Mouse (Mus musculus) C2C12 (cell line): ENCODE data around the gene Hspa12a. TPM values are rescaled to one million over a fixed set of nuclear protein-coding genes. Genes with fewer than 3 reads are reported as not detected.

ENCODE experiments used
- H3K27me3 ChIP-seq: one replicate; pipeline ENCODE4 v1.6.1; 2011; ENCODE audit not compliant: control insufficient read depth, insufficient read depth, insufficient read length
- H3K36me3 ChIP-seq: one replicate; pipeline ENCODE4 v1.6.1; 2011; ENCODE audit not compliant: control insufficient read depth, insufficient read depth
- H3K4me3 ChIP-seq: one replicate; pipeline ENCODE4 v1.5.1; 2011; ENCODE audit warnings: mild to moderate bottlenecking, control low read depth; ENCODE audit not compliant: poor library complexity, insufficient read depth, severe bottlenecking
- H3K79me2 ChIP-seq: one replicate; pipeline ENCODE4 v1.6.1; 2011; ENCODE audit not compliant: control insufficient read depth, insufficient read depth
- H3K79me3 ChIP-seq: one replicate; pipeline ENCODE4 v1.6.1; 2011; ENCODE audit warnings: low read depth, control low read depth
- H3ac ChIP-seq: one replicate; pipeline ENCODE3; 2011; ENCODE audit warnings: low read depth; ENCODE audit not compliant: control insufficient read depth, insufficient read length
- CEBPB ChIP-seq: IDR thresholded peaks from one replicate; pipeline ENCODE4 v1.6.1; 2011; ENCODE audit warnings: low read depth, mild to moderate bottlenecking, control low read depth, moderate library complexity
- CTCF ChIP-seq: IDR thresholded peaks from one replicate; pipeline ENCODE4 v1.5.1; 2011; ENCODE audit not compliant: control insufficient read depth, insufficient read depth, insufficient read length
- FOSL1 ChIP-seq: IDR thresholded peaks from one replicate; pipeline ENCODE4 v1.8.0; 2011; ENCODE audit warnings: mild to moderate bottlenecking, low read length; ENCODE audit not compliant: poor library complexity, insufficient read depth, severe bottlenecking
- MAX ChIP-seq: IDR thresholded peaks from one replicate; pipeline ENCODE4 v1.6.1; 2011; ENCODE audit warnings: mild to moderate bottlenecking, control low read depth
- MYOD1 ChIP-seq: IDR thresholded peaks from one replicate; pipeline ENCODE4 v1.6.1; 2011; ENCODE audit warnings: low read depth; ENCODE audit not compliant: control insufficient read depth, insufficient read length
- MYOG ChIP-seq: IDR thresholded peaks from one replicate; pipeline ENCODE4 v1.6.1; 2011; ENCODE audit not compliant: control insufficient read depth, insufficient read length; ENCODE audit errors: extremely low read depth
- USF1 ChIP-seq: IDR thresholded peaks from one replicate; pipeline ENCODE4 v1.6.1; 2011; ENCODE audit warnings: low read depth, mild to moderate bottlenecking, control low read depth, moderate library complexity
- polyA plus RNA-seq: library from polyadenylated mRNA; unstranded; fragments of >200 nt; fragmentation: generic; extraction: Trizol; gene quantifications from one replicate; pipeline ENCODE4 v1.2.1, GENCODE M21; 2012; ENCODE audit warnings: missing spikeins

Hspa12a gene
- polyA plus RNA-seq, 1 experiment, result 14.8 TPM

GRCm38 (mm10) chr19:58805191-58805779 lies 138.2 kb downstream of the Hspa12a start:
- H3K36me3 ChIP-seq, result peaks cover 18% of the 10 kb centered on the region
- H3ac ChIP-seq, result no peak overlapping the region
- no peaks in the 10 kb centered on the region for H3K79me2 ChIP-seq
- H3K27me3 ChIP-seq, result no peaks in the 10 kb centered on the region
- no peak overlapping the region for H3K4me3 ChIP-seq
- H3K79me3 ChIP-seq, result no peaks in the 10 kb centered on the region
- TF ChIP-seq MAX, result no peak
- TF ChIP-seq CTCF, result no peak
- TF ChIP-seq MYOD1, result no peak
- no peak for TF ChIP-seq MYOG
- TF ChIP-seq USF1, result no peak
- TF ChIP-seq FOSL1, result no peak
- no peak for TF ChIP-seq CEBPB

- no peaks in the 10 kb centered on the region for H3K27me3 ChIP-seq
- TF ChIP-seq MAX, result no peak
- no peak for TF ChIP-seq CTCF
- no peak for TF ChIP-seq MYOD1
- no peak for TF ChIP-seq MYOG
- TF ChIP-seq USF1, result no peak
- no peak for TF ChIP-seq FOSL1
- no peak for TF ChIP-seq CEBPB
- no peaks in the 10 kb centered on the region for H3K79me2 ChIP-seq
These were observed 148.3 kb downstream of the Hspa12a start for GRCm38 (mm10) chr19:58795114-58795669.

DNA sequence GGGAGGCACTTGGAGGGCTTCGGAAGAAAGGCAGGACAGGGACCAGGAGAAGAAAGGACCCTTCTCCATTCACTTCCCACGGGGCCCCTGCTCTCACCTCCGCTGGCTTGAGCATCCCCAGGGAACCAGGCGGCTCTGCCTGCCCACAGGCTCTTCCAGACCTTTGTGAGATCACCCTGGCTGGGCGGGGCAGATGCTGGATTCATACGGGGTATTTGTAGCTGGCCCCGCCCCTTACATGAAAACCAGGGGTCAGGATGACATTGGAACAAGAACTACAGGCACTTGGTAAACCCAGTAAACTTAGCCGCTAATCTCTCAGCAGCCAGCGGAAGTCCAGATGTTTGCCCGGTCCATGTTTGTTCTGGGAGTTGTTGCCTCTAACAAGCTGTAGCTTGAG lies 149.2 kb downstream of the Hspa12a start, which contains the start of gene 1700019N19Rik:
1700019N19Rik (minus strand) TSS at position 178 of the 400 bp plus-strand sequence.
- no peaks in the 10 kb centered on the region for H3K79me3 ChIP-seq
- no peaks in the 10 kb centered on the region for H3K27me3 ChIP-seq
- H3K4me3 ChIP-seq, result no peak within 1 kb of the TSS
- no peak for TF ChIP-seq MAX
- no peak for TF ChIP-seq MYOG
- TF ChIP-seq CTCF, result no peak
- no peak for TF ChIP-seq FOSL1
- TF ChIP-seq MYOD1, result no peak
- no peak for TF ChIP-seq CEBPB
- TF ChIP-seq USF1, result no peak
- H3K79me2 ChIP-seq, result no peaks in the 10 kb centered on the region
- H3ac ChIP-seq, result no peak within 1 kb of the TSS
- H3K36me3 ChIP-seq, result no peaks in the 10 kb centered on the region

More at GRCm38 (mm10) chr19:58795114-58795669, 148.3 kb downstream of the Hspa12a start:
- no peak overlapping the region for H3K4me3 ChIP-seq
- H3K36me3 ChIP-seq, result peaks cover 4% of the 10 kb centered on the region
- no peaks in the 10 kb centered on the region for H3K79me3 ChIP-seq
- no peak overlapping the region for H3ac ChIP-seq

DNA sequence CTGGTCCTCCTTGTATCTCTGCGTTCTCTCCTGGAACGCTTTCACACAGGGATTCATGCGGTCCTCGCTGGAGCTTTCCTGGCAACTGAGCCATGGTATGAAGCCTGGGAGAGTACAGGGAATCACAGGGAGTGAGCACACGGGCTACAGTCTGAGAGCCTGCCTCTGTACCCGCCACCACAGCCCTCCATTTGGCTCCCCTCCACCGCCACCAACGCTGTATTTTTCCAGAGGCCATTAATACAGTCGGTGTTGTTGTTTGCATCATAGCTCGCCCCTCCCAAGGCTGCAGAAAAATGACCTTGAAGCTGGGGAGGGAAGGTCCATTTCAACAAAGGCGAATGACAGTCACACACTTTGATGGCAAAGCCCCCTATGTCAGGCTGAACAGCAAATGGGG lies 154.3 kb downstream of the Hspa12a start:
- Histone ChIP-seq H3K4me3 (no peak overlapping the region), H3K79me2 (no peaks in the 10 kb centered on the region), H3K27me3 (peaks cover 2% of the 10 kb centered on the region), H3K79me3 (no peaks in the 10 kb centered on the region), H3K36me3 (no peaks in the 10 kb centered on the region), H3ac (no peak overlapping the region)
- TF ChIP-seq USF1 (no peak), CTCF (no peak), MAX (no peak), MYOD1 (no peak), MYOG (no peak), FOSL1 (no peak), CEBPB (no peak)

- no peaks in the 10 kb centered on the region for H3K79me2 ChIP-seq
- H3K36me3 ChIP-seq, result no peaks in the 10 kb centered on the region
- H3K27me3 ChIP-seq, result peaks cover 25% of the 10 kb centered on the region
- no peaks in the 10 kb centered on the region for H3K79me3 ChIP-seq
- H3K4me3 ChIP-seq, result no peak overlapping the region
- TF ChIP-seq MAX (no peak), FOSL1 (no peak), MYOD1 (no peak)
- H3ac ChIP-seq, result no peak overlapping the region
These were observed 159.5 kb downstream of the Hspa12a start for GRCm38 (mm10) chr19:58783938-58784337.

- Histone ChIP-seq H3K79me3 (no peaks in the 10 kb centered on the region), H3K27me3 (peaks cover 25% of the 10 kb centered on the region), H3K79me2 (no peaks in the 10 kb centered on the region), H3ac (no peak overlapping the region), H3K36me3 (no peaks in the 10 kb centered on the region), H3K4me3 (no peak overlapping the region)
- no peak for TF ChIP-seq MAX
- TF ChIP-seq MYOD1, result no peak
These were observed 161.9 kb downstream of the Hspa12a start for GRCm38 (mm10) chr19:58781566-58781965.

GRCm38 (mm10) chr19:58776461-58776860 lies 167.0 kb downstream of the Hspa12a start:
- Histone ChIP-seq H3K4me3 (no peak overlapping the region), H3K79me2 (no peaks in the 10 kb centered on the region), H3K27me3 (peaks cover 9% of the 10 kb centered on the region), H3ac (no peak overlapping the region), H3K79me3 (no peaks in the 10 kb centered on the region), H3K36me3 (no peaks in the 10 kb centered on the region)
- no peak for TF ChIP-seq CEBPB
- no peak for TF ChIP-seq FOSL1
- no peak for TF ChIP-seq MYOD1
- no peak for TF ChIP-seq MYOG
- TF ChIP-seq CTCF, result no peak
- no peak for TF ChIP-seq USF1
- TF ChIP-seq MAX, result no peak
